Mouse (Mus musculus) heart, adult 11 months (tissue): ENCODE results near the gene H2-DMb2.

Experiments
- DNase-seq: peaks from one replicate; pipeline ENCODE4 v3.0.0; 2022

Gene H2-DMb2

DNA sequence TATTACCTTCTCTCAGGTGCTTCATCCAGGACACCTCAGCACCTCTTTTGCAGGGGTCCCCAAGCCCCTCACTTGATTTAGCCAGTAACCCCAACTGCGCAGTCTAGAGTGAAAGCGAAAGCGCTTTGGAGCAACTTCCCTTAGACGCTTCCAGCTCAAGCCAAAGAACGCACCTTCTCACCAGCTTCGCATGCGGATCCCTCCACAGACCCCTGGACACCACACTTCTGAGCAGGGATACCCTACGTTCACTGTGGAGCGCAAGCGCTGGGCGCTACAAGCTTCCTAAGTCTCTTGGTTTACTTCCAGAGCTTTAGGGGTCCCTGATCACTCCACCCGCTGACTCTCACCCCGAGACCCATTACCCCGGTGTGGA lies 43.8 kb downstream of the H2-DMb2 start:
- DNase-seq, result no peak

DNA sequence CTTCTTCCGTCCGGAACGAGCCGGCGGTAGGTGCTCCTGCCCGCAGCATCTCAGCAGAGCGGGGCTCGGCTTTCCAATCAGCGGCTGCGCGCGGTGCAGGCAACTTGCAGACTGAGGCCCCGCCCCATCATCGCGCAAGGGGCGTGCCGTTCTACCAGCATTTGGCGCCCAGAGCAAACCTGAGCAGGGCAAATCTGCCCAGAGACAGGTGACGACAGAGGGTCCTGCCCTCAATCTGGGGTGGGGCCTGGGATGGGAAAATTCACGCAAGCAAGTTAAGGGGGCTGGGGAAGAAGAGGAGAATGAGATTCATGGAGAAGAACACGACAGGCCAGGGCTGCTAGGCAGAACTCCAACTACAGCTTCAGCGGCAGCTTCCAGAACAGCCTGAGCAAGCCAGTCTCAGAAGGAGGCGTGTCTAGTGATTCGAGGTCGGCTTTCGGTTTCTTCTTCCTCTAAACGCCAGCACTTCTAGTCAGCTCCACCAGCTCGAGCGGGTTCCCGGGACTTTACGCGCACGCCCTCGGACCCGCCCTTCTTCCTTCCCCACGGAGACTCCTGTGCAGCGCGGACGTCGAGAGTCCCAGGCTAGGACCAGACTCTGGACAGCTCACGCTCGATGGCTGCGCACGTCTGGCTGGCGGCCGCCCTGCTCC lies 44.3 kb downstream of the H2-DMb2 start, which contains the start of the genes Tap1 and Psmb9:
Gene Tap1 (plus strand): TSS at position 293 of the 656 bp plus-strand sequence.
Gene Psmb9 (minus strand): TSS at position 504 of the 656 bp plus-strand sequence.
- peak; percentile 100 for DNase-seq

DNA sequence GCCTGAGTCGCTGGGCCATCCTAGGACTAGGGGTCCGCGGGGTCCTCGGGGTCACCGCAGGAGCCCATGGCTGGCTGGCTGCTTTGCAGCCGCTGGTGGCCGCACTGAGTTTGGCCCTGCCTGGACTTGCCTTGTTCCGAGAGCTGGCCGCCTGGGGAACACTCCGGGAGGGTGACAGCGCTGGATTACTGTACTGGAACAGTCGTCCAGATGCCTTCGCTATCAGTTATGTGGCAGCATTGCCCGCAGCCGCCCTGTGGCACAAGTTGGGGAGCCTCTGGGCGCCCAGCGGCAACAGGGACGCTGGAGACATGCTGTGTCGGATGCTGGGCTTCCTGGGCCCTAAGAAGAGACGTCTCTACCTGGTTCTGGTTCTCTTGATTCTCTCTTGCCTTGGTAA lies 44.9 kb downstream of the H2-DMb2 start:
- DNase-seq, result no peak

DNA sequence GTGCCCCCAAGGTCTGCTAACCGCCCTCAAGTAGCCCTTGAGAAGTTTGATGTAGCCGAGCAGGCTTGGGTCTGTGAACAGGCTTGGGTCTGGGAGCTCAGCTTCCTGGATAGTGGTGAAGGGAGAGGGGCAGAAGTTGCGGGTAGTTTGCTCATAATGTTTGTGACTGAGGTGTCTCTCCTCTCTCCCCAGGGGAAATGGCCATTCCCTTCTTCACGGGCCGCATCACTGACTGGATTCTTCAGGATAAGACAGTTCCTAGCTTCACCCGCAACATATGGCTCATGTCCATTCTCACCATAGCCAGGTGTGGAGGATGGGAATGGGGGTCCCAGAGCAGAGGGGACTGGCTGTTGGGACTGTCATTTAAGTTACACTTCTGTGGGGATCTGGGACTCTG lies 45.9 kb downstream of the H2-DMb2 start:
- peak; percentile 88 for DNase-seq

DNA sequence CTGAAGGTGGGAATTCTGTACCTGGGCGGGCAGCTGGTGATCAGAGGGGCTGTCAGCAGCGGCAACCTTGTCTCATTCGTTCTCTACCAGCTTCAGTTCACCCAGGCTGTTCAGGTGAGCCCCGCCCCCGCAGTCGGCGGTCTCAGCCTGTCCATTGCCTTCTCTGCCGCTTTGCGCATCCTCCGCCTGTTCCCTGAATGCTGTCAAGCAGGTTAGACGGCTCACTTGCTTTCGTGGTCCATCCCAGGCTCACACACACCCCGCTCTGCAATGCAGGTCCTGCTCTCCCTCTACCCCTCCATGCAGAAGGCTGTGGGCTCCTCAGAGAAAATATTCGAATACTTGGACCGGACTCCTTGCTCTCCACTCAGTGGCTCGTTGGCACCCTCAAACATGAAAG lies 49.7 kb downstream of the H2-DMb2 start:
- peak; percentile 86 for DNase-seq

DNA sequence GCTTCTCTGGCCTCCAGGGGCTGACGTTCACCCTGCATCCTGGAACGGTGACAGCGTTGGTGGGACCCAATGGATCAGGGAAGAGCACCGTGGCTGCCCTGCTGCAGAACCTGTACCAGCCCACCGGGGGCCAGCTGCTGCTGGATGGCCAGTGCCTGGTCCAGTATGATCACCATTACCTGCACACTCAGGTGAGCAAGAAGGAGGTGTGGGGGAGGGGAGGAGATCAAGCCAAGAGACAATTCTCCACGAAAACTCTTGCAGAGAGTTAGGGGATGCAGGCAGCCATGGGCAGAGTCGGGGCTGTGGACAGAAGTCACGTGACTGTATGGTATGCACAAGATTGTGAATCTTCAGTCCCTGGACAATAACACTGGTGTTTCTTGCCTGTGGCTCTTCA lies 50.4 kb downstream of the H2-DMb2 start:
- peak; percentile 85 for DNase-seq

DNA sequence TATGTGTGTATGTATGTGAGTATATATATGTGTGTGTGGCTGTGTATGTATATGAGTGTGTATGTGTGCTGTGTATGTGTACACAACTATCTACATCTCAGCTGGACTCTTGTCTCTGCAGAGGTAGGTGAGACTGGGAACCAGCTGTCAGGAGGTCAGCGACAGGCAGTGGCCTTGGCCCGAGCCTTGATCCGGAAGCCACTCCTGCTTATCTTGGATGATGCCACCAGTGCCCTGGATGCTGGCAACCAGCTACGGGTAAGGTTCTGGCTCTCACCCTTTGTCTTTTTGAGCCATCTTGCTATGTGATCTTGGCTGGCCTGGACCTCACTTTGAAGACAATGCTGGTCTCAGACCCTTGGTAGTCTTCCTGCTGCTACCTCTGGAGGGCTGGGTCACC lies 51.6 kb downstream of the H2-DMb2 start:
- DNase-seq, result no peak

DNA sequence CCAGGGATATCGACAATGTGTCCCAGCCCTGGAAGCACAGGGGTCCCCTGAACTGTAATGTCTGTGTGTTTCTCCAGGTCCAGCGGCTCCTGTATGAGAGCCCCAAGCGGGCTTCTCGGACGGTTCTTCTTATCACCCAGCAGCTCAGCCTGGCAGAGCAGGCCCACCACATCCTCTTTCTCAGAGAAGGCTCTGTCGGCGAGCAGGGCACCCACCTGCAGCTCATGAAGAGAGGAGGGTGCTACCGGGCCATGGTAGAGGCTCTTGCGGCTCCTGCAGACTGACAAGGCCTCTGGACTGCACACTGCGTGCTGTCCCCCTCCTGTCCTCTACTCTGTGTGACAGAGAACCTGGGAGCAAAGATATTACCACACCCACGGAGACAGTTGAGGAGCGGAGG lies 53.4 kb downstream of the H2-DMb2 start:
- DNase-seq, result peak; percentile 92

DNA sequence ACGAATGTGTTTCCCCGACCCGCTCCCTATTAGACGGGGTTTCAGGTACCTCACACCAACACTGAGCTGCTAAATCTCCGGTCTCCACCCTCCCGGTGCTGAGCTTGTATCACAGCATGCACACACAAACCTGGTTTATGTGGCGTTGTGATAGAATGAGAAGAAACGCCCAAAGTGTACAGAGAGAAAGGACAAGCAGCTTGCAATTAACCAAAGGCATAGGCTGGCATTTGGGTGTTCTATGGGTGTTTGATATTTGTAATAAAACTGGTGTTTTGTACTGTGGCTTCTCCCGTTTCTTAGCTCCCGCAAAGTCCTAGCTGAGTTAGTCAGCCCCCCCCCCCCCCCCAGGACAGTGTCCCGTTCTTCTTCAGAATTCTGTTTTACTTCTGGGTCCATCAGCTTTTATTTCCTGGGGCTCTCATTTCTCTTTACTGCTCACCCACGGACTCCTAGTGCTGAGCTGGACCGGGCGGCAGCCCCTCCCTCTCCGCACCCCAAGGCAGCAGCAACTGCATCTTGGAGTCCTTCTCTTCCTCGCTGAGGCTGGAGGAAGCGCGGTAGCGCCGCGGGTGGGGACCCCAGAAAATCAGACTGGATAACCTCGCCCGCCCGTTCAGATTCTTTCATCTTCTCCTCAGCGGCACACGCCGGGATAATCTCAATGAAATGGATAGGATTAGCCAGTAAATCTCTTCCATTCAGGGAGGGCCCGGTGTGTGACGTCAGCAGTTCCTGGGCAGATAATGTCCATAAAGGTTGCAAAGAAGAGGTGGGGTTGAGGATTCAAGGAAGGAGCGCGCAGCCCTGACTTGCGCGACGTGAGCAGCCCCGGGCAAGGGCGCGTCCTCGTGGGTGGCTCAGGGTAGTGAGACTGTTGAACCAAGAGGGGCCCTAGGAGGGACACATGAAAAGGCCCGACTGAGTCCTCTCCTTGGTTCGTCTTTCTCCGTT lies 54.1 kb downstream of the H2-DMb2 start, which contains the start of gene Psmb8:
Gene Psmb8 (plus strand): TSS at position 781 of the 954 bp plus-strand sequence.
- peak; percentile 99 for DNase-seq

DNA sequence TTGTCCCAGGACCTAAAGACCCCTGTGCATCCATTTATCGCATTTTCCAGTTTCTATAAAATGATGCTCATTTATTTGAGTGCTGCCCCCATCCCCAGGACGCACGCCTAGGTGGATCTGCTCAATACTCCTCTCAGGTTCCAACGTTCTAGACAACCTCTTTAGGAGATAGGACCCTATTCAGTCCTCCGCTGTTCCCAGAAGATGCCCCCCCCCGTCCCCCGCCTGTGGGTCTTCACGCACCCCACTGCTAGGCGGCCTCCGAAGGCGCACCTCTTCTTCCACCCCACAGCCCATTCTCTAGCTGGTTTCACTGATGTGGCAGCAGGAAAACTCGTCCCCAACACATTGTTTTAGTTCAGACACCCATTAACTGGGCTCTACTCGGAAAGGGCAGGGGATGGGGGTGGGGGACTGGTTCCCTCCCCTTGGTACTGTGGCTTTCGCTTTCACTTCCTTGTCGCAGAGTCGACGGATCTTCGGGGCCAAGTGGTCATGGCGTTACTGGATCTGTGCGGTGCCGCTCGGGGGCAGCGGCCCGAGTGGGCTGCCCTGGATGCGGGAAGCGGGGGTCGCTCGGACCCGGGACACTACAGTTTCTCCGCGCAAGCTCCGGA lies 54.9 kb downstream of the H2-DMb2 start:
- DNase-seq, result peak; percentile 99

DNA sequence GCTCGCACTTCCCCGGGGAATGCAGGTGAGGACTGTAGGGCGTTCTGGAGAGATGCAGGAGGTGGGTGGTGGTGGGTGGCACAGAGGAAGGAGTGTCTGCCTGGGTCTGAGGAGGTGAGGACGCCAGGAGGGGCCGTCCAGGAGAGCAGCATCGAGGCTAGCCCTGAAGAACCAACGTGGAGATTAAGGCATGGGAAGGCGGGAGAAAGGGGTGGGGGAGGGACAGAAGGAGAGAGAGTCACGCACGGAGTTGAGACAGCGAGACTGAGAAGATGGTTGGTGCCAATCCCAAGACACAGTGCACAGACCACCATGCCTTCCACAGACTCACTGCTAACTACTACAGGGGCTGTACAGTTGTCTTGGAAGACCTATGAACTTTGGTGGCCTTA lies 55.4 kb downstream of the H2-DMb2 start:
- DNase-seq, result no peak

DNA sequence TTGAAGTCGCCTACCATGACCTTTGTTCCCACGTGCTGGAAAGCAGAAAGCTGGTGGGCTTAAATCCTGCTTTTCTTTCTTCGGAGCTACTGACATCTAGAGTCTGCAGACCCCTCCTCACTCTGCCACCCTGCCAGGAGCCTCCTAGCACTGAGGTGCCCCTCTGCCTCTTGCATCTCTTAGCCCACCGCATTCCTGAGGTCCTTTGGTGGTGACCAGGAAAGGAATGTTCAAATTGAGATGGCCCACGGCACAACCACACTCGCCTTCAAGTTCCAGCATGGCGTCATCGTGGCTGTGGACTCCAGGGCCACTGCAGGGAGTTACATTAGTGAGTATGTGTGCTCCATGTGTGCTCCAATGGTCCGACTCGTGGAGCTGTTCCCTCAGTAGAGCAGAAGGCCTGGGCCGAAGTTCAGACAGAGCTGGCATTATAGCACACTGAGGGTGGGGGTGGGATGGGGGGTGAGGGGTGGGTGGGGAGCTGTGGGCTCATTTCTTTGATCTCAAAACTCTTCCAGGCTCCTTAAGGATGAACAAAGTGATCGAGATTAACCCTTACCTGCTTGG lies 56.0 kb downstream of the H2-DMb2 start:
- peak; percentile 91 for DNase-seq

DNA sequence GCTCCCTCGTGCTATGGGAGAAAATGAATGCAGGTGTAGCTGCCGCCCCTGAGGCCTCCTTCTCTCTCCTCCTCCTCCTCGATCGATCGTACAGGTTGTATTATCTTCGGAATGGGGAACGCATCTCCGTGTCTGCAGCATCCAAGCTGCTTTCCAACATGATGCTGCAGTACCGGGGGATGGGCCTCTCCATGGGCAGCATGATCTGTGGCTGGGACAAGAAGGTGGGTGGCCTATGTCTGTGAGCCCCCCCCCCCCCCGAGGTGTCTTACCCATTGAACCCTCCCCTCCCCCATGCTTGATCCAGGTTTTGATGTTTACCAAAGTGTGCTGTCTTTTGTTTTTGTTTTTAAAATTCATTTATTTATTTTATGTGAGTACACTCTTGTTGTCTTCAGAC lies 56.9 kb downstream of the H2-DMb2 start:
- no peak for DNase-seq

DNA sequence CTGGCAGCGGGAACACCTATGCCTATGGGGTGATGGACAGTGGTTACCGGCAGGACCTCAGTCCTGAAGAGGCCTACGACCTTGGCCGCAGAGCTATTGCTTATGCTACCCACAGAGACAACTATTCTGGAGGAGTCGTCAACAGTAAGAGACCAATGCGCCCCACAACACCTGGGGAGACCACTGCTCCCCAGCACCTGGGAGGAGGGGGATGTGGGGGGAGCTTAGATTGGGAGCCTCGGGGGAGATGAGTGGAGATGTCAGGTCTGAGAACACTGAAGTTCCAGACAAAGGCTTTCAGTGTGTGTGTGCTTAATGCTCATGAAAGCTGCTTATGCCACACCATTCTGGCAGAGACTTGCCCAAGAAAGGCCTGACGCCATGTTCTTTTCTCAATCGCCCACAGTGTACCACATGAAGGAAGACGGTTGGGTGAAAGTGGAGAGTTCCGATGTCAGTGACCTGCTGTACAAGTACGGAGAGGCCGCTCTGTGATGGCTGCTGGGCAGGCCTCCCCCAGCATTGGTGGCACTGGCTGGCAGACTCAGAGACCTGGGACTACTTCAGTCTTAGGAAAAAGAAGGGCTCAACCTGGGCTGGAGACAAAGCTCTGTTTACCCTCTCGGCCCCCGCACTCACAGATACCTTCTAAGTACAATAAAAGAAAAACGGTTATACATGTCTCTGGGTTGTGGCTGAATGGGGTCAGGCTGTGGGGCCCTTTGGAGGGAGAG lies 57.8 kb downstream of the H2-DMb2 start:
- no peak for DNase-seq
